Mouse (Mus musculus): Measurements from ENCODE around the gene Ces3b. TPM values are rescaled to one million over a fixed set of nuclear protein-coding genes. Genes with fewer than 3 reads are reported as not detected.

Ces3b gene
- not detected for polyA plus RNA-seq (2017; shearing (Covaris generic))

DNA sequence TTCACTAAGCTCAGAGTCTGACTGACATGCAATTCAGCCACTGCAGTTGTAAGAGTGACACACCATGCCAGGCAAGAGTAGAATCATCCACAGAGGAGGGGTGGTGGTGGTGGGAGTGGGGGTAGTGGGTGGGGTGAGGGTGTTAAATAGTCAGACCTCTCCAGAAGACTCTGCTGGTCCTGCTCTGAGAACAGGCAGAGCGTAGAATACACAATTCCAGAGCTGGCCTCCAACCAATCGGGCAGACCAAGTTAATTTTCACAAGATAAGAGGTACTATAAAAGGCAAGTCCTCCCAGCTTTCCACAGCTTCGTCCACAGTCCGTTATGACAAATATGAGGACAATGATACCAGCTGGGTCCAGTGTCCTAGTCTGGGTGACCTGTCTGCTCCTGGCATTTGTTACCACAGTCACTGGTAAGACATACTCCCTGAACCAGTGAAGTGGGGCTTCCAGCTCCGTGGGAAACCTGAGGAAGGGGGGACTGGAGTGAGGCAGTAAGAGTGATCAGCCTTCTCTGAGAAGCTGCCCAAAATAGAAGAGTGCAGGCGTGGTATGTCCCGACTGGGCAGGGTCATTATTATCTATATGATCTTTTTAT, at the start of gene Ces3b:
TSS of gene Ces3b (plus strand) at position 305 of the 602 bp plus-strand sequence.

GRCm38 (mm10) chr8:105048371-105048854, 35.1 kb upstream of the Ces3b start, which contains the start of gene Ces3a:
Ces3a (plus strand) TSS chr8:105048601.

GRCm38 (mm10) chr8:105131509-105131908, 48.0 kb downstream of the Ces3b start, which contains the start of gene Ces4a:
Ces4a (plus strand) TSS chr8:105131800.

Other genes starting within 250 kb of the Ces3b start
- 26.2 TPM for gene Ces2c, start 236.7 kb upstream of the Ces3b start, polyA plus RNA-seq (2017; shearing (Covaris generic))
- gene Ces2e, start 157.5 kb upstream of the Ces3b start, polyA plus RNA-seq (2017; shearing (Covaris generic)): not detected
- gene Ces2f, start 136.4 kb upstream of the Ces3b start, polyA plus RNA-seq (2017; shearing (Covaris generic)): not detected
- gene Ces2g, start 122.0 kb upstream of the Ces3b start, polyA plus RNA-seq (2017; shearing (Covaris generic)): 0.10 TPM
- not detected for gene Ces2h, start 82.9 kb upstream of the Ces3b start, polyA plus RNA-seq (2017; shearing (Covaris generic))
- not detected for gene Ces3a, start 35.2 kb upstream of the Ces3b start, polyA plus RNA-seq (2017; shearing (Covaris generic))
- gene Ces4a, start 48.0 kb downstream of the Ces3b start, polyA plus RNA-seq (2017; shearing (Covaris generic)): not detected
- 22.2 TPM for gene Cbfb, start 86.9 kb downstream of the Ces3b start, polyA plus RNA-seq (2017; shearing (Covaris generic))
- 24.4 TPM for gene D230025D16Rik, start 141.4 kb downstream of the Ces3b start, polyA plus RNA-seq (2017; shearing (Covaris generic))
- gene B3gnt9, start 171.4 kb downstream of the Ces3b start, polyA plus RNA-seq (2017; shearing (Covaris generic)): 0.68 TPM
- gene Tradd, start 180.9 kb downstream of the Ces3b start, polyA plus RNA-seq (2017; shearing (Covaris generic)): 27.8 TPM
- gene Fbxl8, start 180.9 kb downstream of the Ces3b start, polyA plus RNA-seq (2017; shearing (Covaris generic)): 15.2 TPM
- gene Hsf4, start 186.0 kb downstream of the Ces3b start, polyA plus RNA-seq (2017; shearing (Covaris generic)): 0.62 TPM
- not detected for gene Nol3, start 192.4 kb downstream of the Ces3b start, polyA plus RNA-seq (2017; shearing (Covaris generic))
- 2.4 TPM for gene 4931428F04Rik, start 206.1 kb downstream of the Ces3b start, polyA plus RNA-seq (2017; shearing (Covaris generic))
- 0.76 TPM for gene Exoc3l, start 212.3 kb downstream of the Ces3b start, polyA plus RNA-seq (2017; shearing (Covaris generic))
- 54.4 TPM for gene E2f4, start 213.9 kb downstream of the Ces3b start, polyA plus RNA-seq (2017; shearing (Covaris generic))
- 10.5 TPM for gene Elmo3, start 221.8 kb downstream of the Ces3b start, polyA plus RNA-seq (2017; shearing (Covaris generic))
- gene Lrrc29, start 242.5 kb downstream of the Ces3b start, polyA plus RNA-seq (2017; shearing (Covaris generic)): 5.8 TPM
- 158 TPM for gene Tmem208, start 242.6 kb downstream of the Ces3b start, polyA plus RNA-seq (2017; shearing (Covaris generic))

Measured in CD4-positive, CD25-positive, alpha-beta regulatory T cell, adult 9 weeks (primary cell).